9 mouse cellular contexts compared by ENCODE assay signal in genomic region chr2:154789977-154790655, GRCm38 (mm10). TPM values are rescaled to one million over a fixed set of nuclear protein-coding genes. Genes with fewer than 3 reads are reported as not detected.
DNase-seq lines count a peak whose midpoint lies in the region; ATAC-seq and TF ChIP-seq lines count a peak whose summit lies in the region.
"Had no signal": no experiment of that assay in that cellular context is flagged by ENCODE, and none has a peak within 500 bp of the region (broad histone marks: within the 10 kb centered on the region; RNA-seq: fewer than 3 reads in every experiment).

No protein-coding gene starts in this region.

- TF ChIP-seq RAD21 in MEL (IDR thresholded peaks at IDR 0.05; ENCODE audit: low read depth, low read length) = no peak

- no peak for TF ChIP-seq CTCF in kidney, adult 2 months (conservative IDR thresholded peaks at IDR 0.05; ENCODE audit: insufficient read depth, insufficient read length, low read depth, low read length)
- TF ChIP-seq CTCF in MEL (IDR thresholded peaks at IDR 0.05 in 2 of 3, conservative IDR thresholded peaks at IDR 0.05 in 1 of 3; ENCODE audit: control insufficient read depth in 1 of 3, insufficient read depth in 1 of 3, low read depth in 2 of 3, low read length in 3 of 3, poor library complexity in 1 of 3, severe bottlenecking in 1 of 3) = no peak
- no peak for TF ChIP-seq CTCF in stomach, postnatal 0 days (IDR thresholded peaks at IDR 0.05; ENCODE audit: low read depth)

- TF ChIP-seq EP300 in MEL (IDR thresholded peaks at IDR 0.05; ENCODE audit: low read depth in 1 of 2, low read length in 2 of 2) = no peak
- TF ChIP-seq EP300 in stomach, postnatal 0 days (optimal IDR thresholded peaks at IDR 0.05) = no peak

- no peak for ATAC-seq in embryonic facial prominence, embryonic 13.5 days (ENCODE audit: insufficient number of reproducible peaks, insufficient read depth, low FRiP score, low TSS enrichment, low read depth)
- ATAC-seq in limb, embryonic 12.5 days (ENCODE audit: insufficient number of reproducible peaks, insufficient read depth, low FRiP score, low TSS enrichment, low read depth) = no peak
- ATAC-seq in stomach, postnatal 0 days (ENCODE audit: low FRiP score, low TSS enrichment) = no peak

- peak overlapping the region; percentile 31 for H3K4me3 ChIP-seq in kidney, adult 2 months (ENCODE audit: insufficient read depth, low read depth, low read length)
- peak overlapping the region; percentile 43 to 72 for H3K4me3 ChIP-seq in MEL (ENCODE audit: control insufficient read depth in 1 of 2, insufficient read depth in 1 of 2, low read depth in 2 of 2, low read length in 2 of 2)
- H3K4me3 ChIP-seq in embryonic facial prominence, embryonic 13.5 days = peak overlapping the region; percentile 98
- peak overlapping the region; percentile 94 for H3K4me3 ChIP-seq in limb, embryonic 12.5 days (replicated peaks)
- peak overlapping the region; percentile 91 for H3K4me3 ChIP-seq in stomach, postnatal 0 days (ENCODE audit: low read depth, low read length)

- no peaks in the 10 kb centered on the region for H3K27me3 ChIP-seq in kidney, adult 2 months (replicated peaks; ENCODE audit: control insufficient read depth, insufficient read depth, low read length)
- H3K27me3 ChIP-seq in MEL (ENCODE audit: control insufficient read depth in 1 of 2, insufficient read depth in 2 of 2, low read length in 2 of 2) = no peaks in the 10 kb centered on the region
- no peaks in the 10 kb centered on the region for H3K27me3 ChIP-seq in embryonic facial prominence, embryonic 13.5 days
- H3K27me3 ChIP-seq in limb, embryonic 12.5 days = no peaks in the 10 kb centered on the region
- H3K27me3 ChIP-seq in stomach, postnatal 0 days (ENCODE audit: control insufficient read depth, insufficient read depth, low read length) = no peaks in the 10 kb centered on the region

- H3K4me2 ChIP-seq in embryonic facial prominence, embryonic 13.5 days = peak overlapping the region; percentile 51
- peak overlapping the region; percentile 84 for H3K4me2 ChIP-seq in limb, embryonic 12.5 days
- H3K4me2 ChIP-seq in stomach, postnatal 0 days (replicated peaks; ENCODE audit: low read depth) = peak overlapping the region; percentile 52

- peaks cover 39% of the 10 kb centered on the region for H3K79me2 ChIP-seq in MEL (ENCODE audit: control insufficient read depth, insufficient read depth, low read length, poor library complexity)

- no peak overlapping the region for H3K27ac ChIP-seq in kidney, adult 2 months (ENCODE audit: insufficient read depth, low read depth, low read length)
- H3K27ac ChIP-seq in MEL (ENCODE audit: control insufficient read depth, low read depth, low read length) = peak overlapping the region; percentile 49
- H3K27ac ChIP-seq in embryonic facial prominence, embryonic 13.5 days = peak overlapping the region; percentile 68
- 0 out of 2 replicates have a peak overlapping the region, but pooled peaks have one; percentile 96 for H3K27ac ChIP-seq in limb, embryonic 12.5 days
- peak overlapping the region; percentile 19; the same call in 1 of the 2 replicates for H3K27ac ChIP-seq in stomach, postnatal 0 days (replicated peaks)

- H3K4me1 ChIP-seq in kidney, adult 2 months (ENCODE audit: control insufficient read depth, insufficient read depth, low read length) = peaks cover 7% of the 10 kb centered on the region
- H3K4me1 ChIP-seq in MEL (ENCODE audit: control insufficient read depth in 1 of 2, insufficient read depth in 2 of 2, low read length in 2 of 2) = peaks cover 11 to 32% of the 10 kb centered on the region in 2 experiments
- peaks cover 37% of the 10 kb centered on the region for H3K4me1 ChIP-seq in embryonic facial prominence, embryonic 13.5 days
- peaks cover 31% of the 10 kb centered on the region for H3K4me1 ChIP-seq in limb, embryonic 12.5 days (replicated peaks)
- H3K4me1 ChIP-seq in stomach, postnatal 0 days (replicated peaks; ENCODE audit: control insufficient read depth, insufficient read depth) = 0 out of 2 replicates have a peak, but pooled peaks cover 11% of the 10 kb centered on the region

- WGBS in kidney, adult 2 months = 11% methylated on average over 14 of the region's 14 CpGs
- 6% methylated on average over 14 of the region's 14 CpGs for WGBS in embryonic facial prominence, embryonic 13.5 days
- 7% methylated on average over 14 of the region's 14 CpGs for WGBS in limb, embryonic 12.5 days
- 4% methylated on average over 14 of the region's 14 CpGs for WGBS in stomach, postnatal 0 days

- no peaks in the 10 kb centered on the region for H3K9me3 ChIP-seq in MEL (replicated peaks; ENCODE audit: insufficient read depth, low read length)
- H3K9me3 ChIP-seq in embryonic facial prominence, embryonic 13.5 days = no peaks in the 10 kb centered on the region
- H3K9me3 ChIP-seq in limb, embryonic 12.5 days = no peaks in the 10 kb centered on the region
- no peaks in the 10 kb centered on the region for H3K9me3 ChIP-seq in stomach, postnatal 0 days (ENCODE audit: control insufficient read depth, low read length)

- TF ChIP-seq POLR2A in kidney, adult 2 months (IDR thresholded peaks at IDR 0.05; ENCODE audit: low read depth, low read length) = no peak
- peak in 1 of 2 experiments; percentile 68; a peak in 2 of 4 replicates for TF ChIP-seq POLR2A in MEL (IDR thresholded peaks at IDR 0.05; ENCODE audit: control insufficient read depth in 1 of 2, insufficient read depth in 1 of 2, low read depth in 1 of 2, low read length in 2 of 2, poor library complexity in 1 of 2)

- peak overlapping the region; percentile 67 for H3K9ac ChIP-seq in MEL (ENCODE audit: control insufficient read depth, low read depth, low read length, poor library complexity, severe bottlenecking)
- H3K9ac ChIP-seq in embryonic facial prominence, embryonic 13.5 days = peak overlapping the region; percentile 59; the same call in 1 of the 2 replicates
- H3K9ac ChIP-seq in limb, embryonic 12.5 days (replicated peaks) = no peak overlapping the region
- H3K9ac ChIP-seq in stomach, postnatal 0 days (ENCODE audit: low read length) = peak overlapping the region; percentile 19

- no peaks in the 10 kb centered on the region for H3K36me3 ChIP-seq in kidney, adult 2 months (ENCODE audit: control insufficient read depth, insufficient read depth, low read length)
- H3K36me3 ChIP-seq in MEL (ENCODE audit: control insufficient read depth in 1 of 2, insufficient read depth in 2 of 2, low read length in 2 of 2) = peaks cover 2 to 46% of the 10 kb centered on the region in 2 experiments; a peak in 3 of 4 replicates
- no peaks in the 10 kb centered on the region for H3K36me3 ChIP-seq in embryonic facial prominence, embryonic 13.5 days
- no peaks in the 10 kb centered on the region for H3K36me3 ChIP-seq in limb, embryonic 12.5 days
- no peaks in the 10 kb centered on the region for H3K36me3 ChIP-seq in stomach, postnatal 0 days (ENCODE audit: control insufficient read depth, insufficient read depth, low read length)

- no peak for DNase-seq in kidney, adult 2 months
- DNase-seq in kidney, postnatal 25 days = no peak
- no peak for DNase-seq in MEL (ENCODE audit: low read depth, low spot score)
- no peak for DNase-seq in stomach, postnatal 0 days (ENCODE audit: low spot score)
- DNase-seq in spleen, adult 18-20 months = no peak
- DNase-seq in layer of hippocampus, postnatal 10 days (ENCODE audit: low spot score in 2 of 2) = no peak

TF ChIP-seq in MEL, 35 proteins besides CTCF, POLR2A, EP300 and RAD21 (continues in another document):
- 0 out of 2 replicates have a peak, but pooled peaks have one; percentile 13 for TF ChIP-seq GATA1 (IDR thresholded peaks at IDR 0.05; ENCODE audit: low read depth, low read length)
- peak; percentile 9; the same call in 1 of the 2 replicates for TF ChIP-seq USF1 (IDR thresholded peaks at IDR 0.05; ENCODE audit: low read depth, low read length)
- TF ChIP-seq MAFK (IDR thresholded peaks at IDR 0.05; ENCODE audit: borderline replicate concordance, low read depth, low read length) = no peak
- TF ChIP-seq MYB (IDR thresholded peaks at IDR 0.05; ENCODE audit: low read depth, low read length) = no peak
- TF ChIP-seq MYC (IDR thresholded peaks at IDR 0.05; ENCODE audit: low read depth, low read length) = 0 out of 2 replicates have a peak, but pooled peaks have one; percentile 6
- no peak for TF ChIP-seq ELF1 (IDR thresholded peaks at IDR 0.05; ENCODE audit: low read depth, low read length)
- no peak for TF ChIP-seq ZC3H11A (IDR thresholded peaks at IDR 0.05; ENCODE audit: low read depth, low read length)
- TF ChIP-seq ZNF384 (IDR thresholded peaks at IDR 0.05; ENCODE audit: low read depth, low read length) = peak; percentile 81
- TF ChIP-seq HCFC1 (IDR thresholded peaks at IDR 0.05; ENCODE audit: low read depth, low read length) = no peak

RNA-seq across cellular contexts. Expression of gene Raly, which starts 0.8 kb away (rescaled TPM):
- 152 and 163 TPM in 2 replicates for polyA plus RNA-seq in kidney, adult 2 months (2012; rRNA removed)
- 214 and 237 TPM in 2 replicates for total RNA-seq in MEL (2012; rRNA removed)
- 100 to 1,000 TPM in 1 of 2 experiments, not detected in 1; 407 TPM for polyA plus RNA-seq in MEL (2012; ENCODE audit: insufficient read depth in 1 of 2, insufficient read length in 2 of 2, low read depth in 1 of 2, low replicate concordance in 2 of 2, missing spikeins in 1 of 2)
- 49.5 and 58.3 TPM in 2 replicates for polyA plus RNA-seq in embryonic facial prominence, embryonic 13.5 days (2015; fragmentation: Nextera tagmentation; extraction: Ambion mirVana)
- polyA plus RNA-seq in limb, embryonic 12.5 days (2016; fragmentation: Nextera tagmentation; extraction: Ambion mirVana) = 50.1 and 61.3 TPM in 2 replicates
- 16.8 and 18.7 TPM in 2 replicates for polyA plus RNA-seq in stomach, postnatal 0 days (2015; fragmentation: Nextera tagmentation; extraction: Ambion mirVana)
- 100 to 1,000 TPM in 1 of 2 experiments, 10 to 100 TPM in 1; 85.2 to 101 TPM for total RNA-seq in layer of hippocampus, postnatal 10 days (2021)

RNA-seq across cellular contexts. Expression of gene a, which starts 1.1 kb away (rescaled TPM):
- polyA plus RNA-seq in kidney, adult 2 months (2012; rRNA removed) = not detected in 2 replicates
- not detected in 2 replicates for total RNA-seq in MEL (2012; rRNA removed)
- polyA plus RNA-seq in MEL (2012; ENCODE audit: insufficient read depth in 1 of 2, insufficient read length in 2 of 2, low read depth in 1 of 2, low replicate concordance in 2 of 2, missing spikeins in 1 of 2) = not detected
- 18.6 and 23.5 TPM in 2 replicates for polyA plus RNA-seq in embryonic facial prominence, embryonic 13.5 days (2015; fragmentation: Nextera tagmentation; extraction: Ambion mirVana)
- polyA plus RNA-seq in limb, embryonic 12.5 days (2016; fragmentation: Nextera tagmentation; extraction: Ambion mirVana) = 10.3 and 10.9 TPM in 2 replicates
- 0.41 and 0.65 TPM in 2 replicates for polyA plus RNA-seq in stomach, postnatal 0 days (2015; fragmentation: Nextera tagmentation; extraction: Ambion mirVana)
- under 1 TPM in 1 of 2 experiments, not detected in 1; 0.76 TPM for total RNA-seq in layer of hippocampus, postnatal 10 days (2021)
- total RNA-seq: adrenal gland, adult 18-20 months had no signal

RNA-seq across cellular contexts. Expression of gene Gm14214, which starts 20.3 kb away (rescaled TPM):
- not detected in 2 replicates for polyA plus RNA-seq in kidney, adult 2 months (2012; rRNA removed)
- not detected in 2 replicates for total RNA-seq in MEL (2012; rRNA removed)
- under 1 TPM in 1 of 2 experiments, not detected in 1; 0.17 TPM for polyA plus RNA-seq in MEL (2012; ENCODE audit: insufficient read depth in 1 of 2, insufficient read length in 2 of 2, low read depth in 1 of 2, low replicate concordance in 2 of 2, missing spikeins in 1 of 2)
- polyA plus RNA-seq in embryonic facial prominence, embryonic 13.5 days (2015; fragmentation: Nextera tagmentation; extraction: Ambion mirVana) = not detected in 2 replicates
- not detected in 2 replicates for polyA plus RNA-seq in limb, embryonic 12.5 days (2016; fragmentation: Nextera tagmentation; extraction: Ambion mirVana)
- polyA plus RNA-seq in stomach, postnatal 0 days (2015; fragmentation: Nextera tagmentation; extraction: Ambion mirVana) = not detected in 2 replicates
- not detected for total RNA-seq in layer of hippocampus, postnatal 10 days (2021)
- total RNA-seq: adrenal gland, adult 18-20 months had no signal

Comparison
In these comparisons a context has a peak if more than half of its experiments do, and no peak if none do; other contexts are left out.
1. H3K4me3 ChIP-seq: peak in every context shown above with its lines; median percentile 98 in embryonic facial prominence, embryonic 13.5 days; 94 in limb, embryonic 12.5 days; 91 in stomach, postnatal 0 days; 58 in MEL; 31 in kidney, adult 2 months.